Mouse (Mus musculus) stomach, embryonic 16.5 days (tissue): ENCODE data around the gene Adarb2. TPM values are rescaled to one million over a fixed set of nuclear protein-coding genes. Genes with fewer than 3 reads are reported as not detected.

ENCODE experiments used
- ATAC-seq: fragments of 200-750 bp; cut with Nextera tagmentation; 2 replicates; pipeline ENCODE4 v1.8.0; 2017; ENCODE audit warnings: moderate number of reproducible peaks, moderate TSS enrichment; ENCODE audit not compliant: insufficient read depth, low FRiP score
- H3K27ac ChIP-seq: fragments of 300-500 bp; sonication (generic); 2 replicates; pipeline ENCODE4 v1.5.1; 2014; ENCODE audit warnings: low read length
- H3K27me3 ChIP-seq: fragments of 300-500 bp; sonication (generic); 2 replicates; pipeline ENCODE4 v1.6.1; 2014; ENCODE audit warnings: low read length, control low read depth, mixed read lengths; ENCODE audit not compliant: control insufficient read depth, insufficient read depth
- H3K36me3 ChIP-seq: fragments of 300-500 bp; sonication (generic); 2 replicates; pipeline ENCODE4 v1.6.1; 2014; ENCODE audit warnings: low read length; ENCODE audit not compliant: control insufficient read depth, insufficient read depth
- H3K4me1 ChIP-seq: fragments of 300-500 bp; sonication (generic); 2 replicates; pipeline ENCODE4 v1.6.1; 2014; ENCODE audit warnings: low read length, control low read depth, mixed read lengths; ENCODE audit not compliant: control insufficient read depth, insufficient read depth
- H3K4me2 ChIP-seq: fragments of 300-500 bp; sonication (generic); 2 replicates; pipeline ENCODE4 v1.6.1; 2014; ENCODE audit warnings: low read depth, low read length, mixed read lengths
- H3K4me3 ChIP-seq: fragments of 300-500 bp; sonication (generic); replicated peaks from 2 replicates; pipeline ENCODE4 v1.5.1; 2014; ENCODE audit warnings: mild to moderate bottlenecking, low read length
- H3K9ac ChIP-seq: fragments of 300-500 bp; sonication (generic); 2 replicates; pipeline ENCODE4 v1.6.1; 2014; ENCODE audit warnings: low read length
- H3K9me3 ChIP-seq: fragments of 300-500 bp; sonication (generic); replicated peaks from 2 replicates; pipeline ENCODE4 v1.6.1; 2016; ENCODE audit warnings: low read length, control low read depth; ENCODE audit not compliant: control insufficient read depth
- WGBS: fragments of 180-500 bp; shearing (Covaris S2); extraction: QIAGEN DNeasy Blood & Tissue Kit; methylation state at CpG from one replicate; pipeline ENCODE4 v1.1.7; 2014; 5-methylcytosine and 5-hydroxymethylcytosine counted together
- polyA plus RNA-seq: library from polyadenylated mRNA; unstranded; fragments of >200 nt; fragmentation: Nextera tagmentation; extraction: Ambion mirVana; gene quantifications from 2 replicates; pipeline ENCODE4 v1.2.1, GENCODE M21; 2015

The Adarb2 gene
- polyA plus RNA-seq, 1 experiment from 2014 or later: 0.58 TPM

- WGBS: 72% methylated on average over 4 of the region's 4 CpGs
- Histone ChIP-seq H3K4me2 (no peak overlapping the region), H3K4me3 (no peak overlapping the region), H3K36me3 (no peaks in the 10 kb centered on the region), H3K27me3 (no peaks in the 10 kb centered on the region), H3K27ac (no peak overlapping the region), H3K9ac (no peak overlapping the region), H3K4me1 (no peaks in the 10 kb centered on the region), H3K9me3 (no peaks in the 10 kb centered on the region)
- no peak for ATAC-seq
These were observed 69.7 kb downstream of the Adarb2 start for GRCm38 (mm10) chr13:8272158-8272945.

- Histone ChIP-seq H3K4me3 (no peak overlapping the region), H3K27me3 (no peaks in the 10 kb centered on the region), H3K9ac (no peak overlapping the region), H3K9me3 (no peaks in the 10 kb centered on the region), H3K4me1 (no peaks in the 10 kb centered on the region), H3K4me2 (no peak overlapping the region), H3K27ac (no peak overlapping the region), H3K36me3 (no peaks in the 10 kb centered on the region)
- no peak for ATAC-seq
- WGBS: 86% methylated on average over 2 of the region's 2 CpGs
These were observed 80.5 kb downstream of the Adarb2 start for GRCm38 (mm10) chr13:8283116-8283515.

DNA sequence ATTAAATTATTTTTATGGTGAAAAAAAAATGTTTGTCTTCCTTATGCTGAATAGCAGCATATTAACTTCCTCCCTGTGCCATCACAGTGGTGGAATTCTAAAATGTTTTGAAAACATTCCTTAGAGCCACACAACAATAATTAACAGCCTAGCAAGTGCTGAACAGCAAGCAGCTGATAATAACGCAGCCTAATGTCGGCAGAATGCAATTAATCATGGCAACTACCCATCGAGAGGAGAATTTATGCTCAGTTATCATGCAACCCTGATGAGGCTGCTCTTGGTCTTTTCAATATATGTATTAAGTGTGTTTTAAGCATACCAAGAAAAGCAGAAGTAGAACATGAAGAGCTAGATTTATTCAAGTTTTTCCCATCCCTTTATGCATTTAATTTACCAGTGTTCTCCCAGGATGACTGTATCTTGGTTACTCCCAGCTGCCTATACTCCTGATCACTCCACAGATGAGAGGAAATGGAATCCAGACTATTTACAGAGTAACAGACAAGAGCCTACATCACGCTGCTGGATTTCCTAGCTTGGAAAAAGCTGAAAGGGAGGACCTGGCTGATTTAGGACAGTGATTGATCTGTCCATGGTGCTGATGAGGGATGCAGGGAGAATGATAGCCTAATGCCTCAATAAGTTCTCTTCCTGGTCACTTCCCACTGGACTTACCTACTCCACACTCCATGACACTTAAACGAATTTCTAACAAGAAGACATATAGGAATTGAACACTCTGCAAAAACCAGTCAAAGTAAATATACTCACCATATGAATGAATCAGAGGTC, 113.9 kb downstream of the Adarb2 start:
- ATAC-seq: no peak

GRCm38 (mm10) chr13:8333589-8334455, 131.2 kb downstream of the Adarb2 start:
- ATAC-seq: no peak
- H3K9ac ChIP-seq: no peak overlapping the region
- no peaks in the 10 kb centered on the region for H3K9me3 ChIP-seq
- no peak overlapping the region for H3K4me3 ChIP-seq
- no peak overlapping the region for H3K27ac ChIP-seq
- no peaks in the 10 kb centered on the region for H3K4me1 ChIP-seq
- H3K27me3 ChIP-seq: no peaks in the 10 kb centered on the region
- 50% methylated on average over 7 of the region's 7 CpGs for WGBS
- H3K36me3 ChIP-seq: no peaks in the 10 kb centered on the region
- no peak overlapping the region for H3K4me2 ChIP-seq

More for the DNA sequence above, 113.9 kb downstream of the Adarb2 start:
- no peaks in the 10 kb centered on the region for H3K36me3 ChIP-seq
- H3K4me2 ChIP-seq: no peak overlapping the region
- 41% methylated on average over 5 of the region's 5 CpGs for WGBS
- H3K9ac ChIP-seq: no peak overlapping the region
- no peaks in the 10 kb centered on the region for H3K9me3 ChIP-seq
- H3K27me3 ChIP-seq: no peaks in the 10 kb centered on the region
- no peak overlapping the region for H3K4me3 ChIP-seq
- H3K27ac ChIP-seq: no peak overlapping the region
- no peaks in the 10 kb centered on the region for H3K4me1 ChIP-seq

DNA sequence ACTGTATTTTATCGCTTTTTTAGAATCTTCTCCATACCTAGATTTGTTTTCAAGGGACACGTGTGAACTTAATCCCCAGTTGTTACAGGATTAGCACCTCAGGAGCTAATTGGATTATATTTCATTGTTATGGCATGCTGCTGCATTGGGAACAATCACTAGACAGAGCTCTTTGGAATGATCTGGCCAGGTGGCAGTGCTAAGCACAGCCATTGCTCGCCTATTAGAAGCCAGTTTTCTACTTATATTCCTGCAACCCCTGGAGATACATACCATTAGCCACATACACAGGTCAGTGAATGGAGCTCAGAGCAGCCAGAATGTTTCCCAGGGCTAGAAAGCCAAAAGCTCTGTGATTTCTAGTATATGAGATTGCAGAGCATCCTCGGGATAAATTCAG, 131.9 kb downstream of the Adarb2 start:
- Histone ChIP-seq H3K4me2 (no peak overlapping the region), H3K9ac (no peak overlapping the region), H3K4me3 (no peak overlapping the region), H3K4me1 (no peaks in the 10 kb centered on the region), H3K36me3 (no peaks in the 10 kb centered on the region), H3K27me3 (no peaks in the 10 kb centered on the region), H3K9me3 (no peaks in the 10 kb centered on the region), H3K27ac (no peak overlapping the region)
- WGBS: 68% methylated on average over 4 of the region's 4 CpGs
- ATAC-seq: no peak

DNA sequence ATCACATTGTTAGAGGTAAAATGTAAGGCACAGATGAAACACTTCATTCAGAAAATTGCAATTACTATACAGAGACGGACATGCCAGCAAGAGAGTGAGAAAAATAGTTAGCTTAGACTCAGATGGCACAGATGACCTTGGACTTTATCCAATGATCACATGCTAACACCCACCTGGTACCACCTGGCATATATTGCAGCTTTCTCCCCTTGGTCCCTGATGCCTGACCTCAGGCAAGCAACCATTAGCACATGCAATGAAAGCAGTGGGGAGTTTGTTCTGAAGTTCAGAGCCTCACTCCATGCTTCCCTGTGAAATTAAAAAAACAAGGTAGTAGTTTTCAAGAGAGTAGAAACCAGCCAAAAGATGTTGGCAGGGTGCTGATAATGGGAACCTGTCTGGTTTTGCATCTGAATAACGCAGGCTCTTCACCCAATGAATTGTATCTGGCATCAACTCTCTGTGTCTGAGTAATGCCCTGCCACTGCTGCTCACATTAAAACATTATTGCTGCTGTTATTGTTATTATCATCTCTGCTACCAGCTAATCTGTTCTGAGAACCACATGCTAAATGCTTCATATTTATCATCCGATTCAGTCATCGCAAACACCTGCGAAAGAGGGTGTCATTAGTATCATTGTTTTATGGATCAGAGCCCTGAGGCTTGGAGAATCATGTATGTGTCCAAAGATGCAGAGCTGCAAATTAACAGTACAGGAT, 138.6 kb downstream of the Adarb2 start:
- H3K36me3 ChIP-seq: no peaks in the 10 kb centered on the region
- no peaks in the 10 kb centered on the region for H3K27me3 ChIP-seq
- H3K4me3 ChIP-seq: no peak overlapping the region
- ATAC-seq: no peak
- H3K9me3 ChIP-seq: no peaks in the 10 kb centered on the region
- 72% methylated on average over 5 of the region's 5 CpGs for WGBS
- no peak overlapping the region for H3K9ac ChIP-seq
- no peak overlapping the region for H3K4me2 ChIP-seq
- no peaks in the 10 kb centered on the region for H3K4me1 ChIP-seq
- H3K27ac ChIP-seq: no peak overlapping the region

DNA sequence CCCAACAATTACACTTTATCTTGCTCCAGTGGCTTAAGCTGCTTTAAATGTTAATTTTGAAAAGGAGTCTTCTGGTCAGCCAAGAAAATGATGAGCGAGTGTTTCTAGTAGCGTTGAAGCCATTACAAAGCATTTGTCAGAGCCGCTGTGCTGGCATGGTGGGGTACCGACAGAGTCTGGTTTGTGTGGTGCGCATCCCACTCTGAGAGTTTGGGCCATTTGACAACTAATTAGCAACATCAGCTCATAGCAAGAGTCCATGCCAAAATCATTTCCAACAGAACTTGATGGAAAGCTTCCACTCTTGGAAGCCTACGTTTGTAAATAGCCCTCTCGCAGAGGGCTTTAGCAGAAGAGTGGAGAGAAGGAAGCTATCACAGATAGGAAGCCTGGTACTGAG, 144.5 kb downstream of the Adarb2 start:
- WGBS: 79% methylated on average over 7 of the region's 7 CpGs
- Histone ChIP-seq H3K9ac (no peak overlapping the region), H3K27me3 (no peaks in the 10 kb centered on the region), H3K4me1 (no peaks in the 10 kb centered on the region), H3K36me3 (no peaks in the 10 kb centered on the region), H3K4me3 (no peak overlapping the region), H3K27ac (no peak overlapping the region), H3K9me3 (no peaks in the 10 kb centered on the region), H3K4me2 (no peak overlapping the region)
- no peak for ATAC-seq

DNA sequence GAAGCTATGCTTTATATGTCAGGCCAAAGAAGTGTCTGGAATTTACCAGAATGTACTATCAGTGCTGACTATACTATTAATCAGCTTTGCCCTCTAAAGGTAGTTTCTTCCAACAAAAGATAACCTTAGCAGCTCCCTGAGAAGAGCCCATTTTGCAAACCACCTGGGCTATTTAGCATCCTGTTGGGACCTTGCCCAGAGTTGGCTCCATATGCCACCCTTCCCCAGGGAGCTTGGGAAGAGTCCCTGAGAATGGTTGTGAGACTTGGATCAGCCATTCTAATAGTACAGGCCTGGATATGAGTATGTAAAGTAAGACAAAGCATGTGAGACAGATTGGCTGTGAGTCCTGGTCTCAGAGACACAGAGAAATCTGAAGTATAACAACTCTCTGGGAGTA, 149.7 kb downstream of the Adarb2 start:
- Histone ChIP-seq H3K9ac (no peak overlapping the region), H3K4me2 (no peak overlapping the region), H3K27ac (no peak overlapping the region), H3K36me3 (no peaks in the 10 kb centered on the region), H3K9me3 (no peaks in the 10 kb centered on the region), H3K27me3 (no peaks in the 10 kb centered on the region), H3K4me3 (no peak overlapping the region), H3K4me1 (no peaks in the 10 kb centered on the region)
- ATAC-seq: no peak
